Mouse (Mus musculus) heart, embryonic 13.5 days (tissue): Measurements from ENCODE around the gene Dennd6a. TPM values are rescaled to one million over a fixed set of nuclear protein-coding genes. Genes with fewer than 3 reads are reported as not detected.

Source experiments
- ATAC-seq: fragments of 200-750 bp; cut with Nextera tagmentation; 2 replicates; pipeline ENCODE4 v1.8.0; 2017; ENCODE audit warnings: moderate TSS enrichment; ENCODE audit not compliant: insufficient number of reproducible peaks, low FRiP score, low TSS enrichment; ENCODE audit errors: extremely low read depth
- H3K27ac ChIP-seq: fragments of 300-500 bp; sonication (generic); replicated peaks from 2 replicates; pipeline ENCODE4 v1.5.1; 2015; ENCODE audit warnings: moderate library complexity, mild to moderate bottlenecking, inconsistent platforms
- H3K27me3 ChIP-seq: fragments of 300-500 bp; sonication (generic); replicated peaks from 2 replicates; pipeline ENCODE4 v1.6.1; 2015; ENCODE audit warnings: mild to moderate bottlenecking, inconsistent platforms
- H3K36me3 ChIP-seq: fragments of 300-500 bp; sonication (generic); 2 replicates; pipeline ENCODE4 v1.6.1; 2015; ENCODE audit warnings: mild to moderate bottlenecking, inconsistent platforms
- H3K4me1 ChIP-seq: fragments of 300-500 bp; sonication (generic); 2 replicates; pipeline ENCODE4 v1.6.1; 2015; ENCODE audit warnings: inconsistent platforms
- H3K4me2 ChIP-seq: fragments of 300-500 bp; sonication (generic); 2 replicates; pipeline ENCODE4 v1.6.1; 2015; ENCODE audit warnings: inconsistent platforms, mild to moderate bottlenecking, moderate library complexity
- H3K4me3 ChIP-seq: fragments of 300-500 bp; sonication (generic); 2 replicates; pipeline ENCODE4 v1.5.1; 2015; ENCODE audit warnings: moderate library complexity, mild to moderate bottlenecking, inconsistent platforms
- H3K9ac ChIP-seq: fragments of 300-500 bp; sonication (generic); 2 replicates; pipeline ENCODE4 v1.6.1; 2015; ENCODE audit warnings: inconsistent platforms, mild to moderate bottlenecking, moderate library complexity
- H3K9me3 ChIP-seq: fragments of 300-500 bp; sonication (generic); 2 replicates; pipeline ENCODE4 v1.6.1; 2016; ENCODE audit warnings: inconsistent platforms
- WGBS: fragments of 180-500 bp; shearing (Covaris S2); methylation state at CpG from one replicate; pipeline ENCODE4 v1.1.7; 2015; ENCODE audit warnings: mixed read lengths; 5-methylcytosine and 5-hydroxymethylcytosine counted together
- polyA plus RNA-seq: library from polyadenylated mRNA; unstranded; fragments of >200 nt; fragmentation: Nextera tagmentation; extraction: Ambion mirVana; gene quantifications from 2 replicates; pipeline ENCODE4 v1.2.1, GENCODE M21; 2015

Gene Dennd6a
- polyA plus RNA-seq, 1 experiment from 2014 or later, result 18.4 TPM

GRCm38 (mm10) chr14:26610689-26611088 is 37.0 kb downstream of the Dennd6a start:
- Histone ChIP-seq H3K9me3 (no peaks in the 10 kb centered on the region), H3K36me3 (peaks cover 91% of the 10 kb centered on the region), H3K27ac (no peak overlapping the region), H3K4me2 (no peak overlapping the region), H3K4me3 (no peak overlapping the region), H3K4me1 (no peaks in the 10 kb centered on the region), H3K27me3 (no peaks in the 10 kb centered on the region), H3K9ac (no peak overlapping the region)
- 88% methylated on average over 4 of the region's 4 CpGs for WGBS
- no peak for ATAC-seq

- H3K36me3 ChIP-seq, result peaks cover 96% of the 10 kb centered on the region
- ATAC-seq, result no peak
Observed at GRCm38 (mm10) chr14:26625301-26625700, 51.6 kb downstream of the Dennd6a start.

GRCm38 (mm10) chr14:26626605-26627140 is 53.0 kb downstream of the Dennd6a start:
- Histone ChIP-seq H3K4me2 (no peak overlapping the region), H3K27ac (no peak overlapping the region), H3K27me3 (no peaks in the 10 kb centered on the region), H3K4me3 (no peak overlapping the region), H3K36me3 (peaks cover 91% of the 10 kb centered on the region), H3K4me1 (no peaks in the 10 kb centered on the region), H3K9me3 (no peaks in the 10 kb centered on the region), H3K9ac (no peak overlapping the region)
- no peak for ATAC-seq
- WGBS, result 84% methylated on average over 5 of the region's 5 CpGs

More at GRCm38 (mm10) chr14:26625301-26625700, 51.6 kb downstream of the Dennd6a start:
- Histone ChIP-seq H3K4me2 (no peak overlapping the region), H3K27ac (no peak overlapping the region), H3K9me3 (no peaks in the 10 kb centered on the region), H3K27me3 (no peaks in the 10 kb centered on the region), H3K4me1 (no peaks in the 10 kb centered on the region), H3K4me3 (no peak overlapping the region), H3K9ac (no peak overlapping the region)
- 73% methylated on average over 4 of the region's 4 CpGs for WGBS

DNA sequence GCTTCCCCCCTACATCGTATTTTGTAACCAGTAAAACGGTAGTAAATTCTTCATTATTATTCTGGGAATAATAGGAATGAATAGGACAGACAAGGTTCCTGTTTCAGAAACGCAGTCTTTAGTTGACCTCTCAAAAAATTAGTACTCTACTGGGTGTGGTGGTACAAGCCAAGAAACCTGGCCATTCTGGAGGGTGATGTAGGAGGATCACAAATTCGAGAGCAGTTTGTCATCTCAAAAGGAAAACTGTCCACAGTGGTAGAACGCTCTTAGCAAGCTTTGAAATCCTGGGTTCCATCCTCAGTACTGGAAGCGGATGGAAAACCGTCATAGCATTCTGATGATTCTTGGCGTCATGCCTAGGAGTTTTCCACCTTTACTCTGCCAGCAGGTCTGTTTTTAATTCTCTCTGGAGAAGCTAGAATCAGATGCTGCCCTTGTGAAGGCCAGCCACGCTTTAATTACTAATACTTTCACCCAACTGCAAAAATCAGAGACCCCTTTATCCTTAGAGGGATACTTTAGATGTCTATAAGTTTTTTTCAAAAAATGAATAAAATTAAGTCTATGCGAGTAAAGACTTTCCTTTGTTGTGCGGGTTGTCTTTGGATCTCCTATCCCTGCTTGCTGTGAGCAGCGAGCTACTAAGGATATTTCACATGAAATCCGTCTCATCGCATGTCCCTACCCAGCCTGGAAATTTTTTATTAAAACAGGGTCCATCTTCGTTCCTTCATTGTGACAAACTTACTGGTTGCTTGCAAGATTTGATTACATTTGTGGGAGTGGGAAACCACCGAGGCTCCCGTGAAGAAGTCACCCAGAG is 63.6 kb downstream of the Dennd6a start:
- Histone ChIP-seq H3K4me3 (peak overlapping the region; percentile 91), H3K27ac (peak overlapping the region; percentile 94), H3K9me3 (no peaks in the 10 kb centered on the region), H3K4me1 (peaks cover 32% of the 10 kb centered on the region), H3K36me3 (peaks cover 9% of the 10 kb centered on the region), H3K4me2 (peak overlapping the region; percentile 67), H3K9ac (peak overlapping the region; percentile 79), H3K27me3 (no peaks in the 10 kb centered on the region)
- 17% methylated on average over 17 of the region's 17 CpGs for whole genome bisulfite sequencing
- ATAC-seq, result no peak

DNA sequence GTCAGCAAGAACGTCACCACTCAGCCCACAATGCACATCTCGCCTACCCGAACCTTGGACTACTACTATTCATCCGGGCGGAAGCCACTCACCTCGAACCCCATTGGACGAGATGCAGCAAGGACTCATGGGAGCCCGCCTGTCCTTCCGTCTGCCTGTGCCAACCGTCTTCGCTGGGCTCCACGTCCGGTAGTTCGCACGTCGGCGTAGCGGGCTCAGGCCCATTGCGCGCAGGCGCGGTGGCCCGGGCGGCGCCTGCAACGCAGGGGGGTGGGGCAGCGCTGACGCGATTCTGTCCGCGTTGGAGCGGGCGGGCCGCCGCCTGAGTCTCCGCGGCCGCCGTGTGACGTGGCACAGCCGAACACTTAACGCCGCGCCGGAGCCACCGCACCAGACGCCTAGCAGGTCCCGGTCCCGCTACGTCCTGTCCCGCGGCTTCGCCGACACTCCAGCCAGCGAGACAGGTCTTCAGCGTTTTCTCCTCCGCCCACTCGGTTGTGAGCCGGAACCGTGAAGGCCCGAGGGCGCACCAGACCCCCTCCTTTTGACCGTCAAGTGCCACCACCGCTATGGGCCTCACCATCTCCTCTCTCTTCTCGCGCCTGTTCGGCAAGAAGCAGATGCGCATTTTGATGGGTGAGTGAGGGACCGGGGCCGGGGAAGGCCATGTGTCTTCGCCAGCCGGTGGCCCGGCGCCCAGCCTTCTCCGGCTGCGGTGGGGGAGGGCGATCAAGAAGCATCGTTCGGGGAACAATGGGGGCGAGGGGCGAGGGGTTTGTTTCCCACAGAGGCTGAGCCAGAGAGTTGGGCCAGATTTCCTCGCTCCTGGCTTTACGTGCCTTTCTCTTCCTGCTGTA is 64.4 kb downstream of the Dennd6a start, which contains the start of gene Arf4:
Arf4 (plus strand) TSS at position 224 of the 857 bp plus-strand sequence.
- H3K4me1 ChIP-seq, result peaks cover 39% of the 10 kb centered on the region
- peak within 1 kb of the TSS; percentile 84 for H3K4me2 ChIP-seq
- peak within 1 kb of the TSS; percentile 99 for H3K9ac ChIP-seq
- no peaks in the 10 kb centered on the region for H3K9me3 ChIP-seq
- H3K36me3 ChIP-seq, result peaks cover under 1% of the 10 kb centered on the region
- H3K4me3 ChIP-seq, result peak within 1 kb of the TSS; percentile 91
- H3K27ac ChIP-seq, result peak within 1 kb of the TSS; percentile 99
- no peaks in the 10 kb centered on the region for H3K27me3 ChIP-seq
- under 1% methylated on average over 83 of the region's 83 CpGs for WGBS
- ATAC-seq, result peak; percentile 97

GRCm38 (mm10) chr14:26638708-26639084 is 65.0 kb downstream of the Dennd6a start:
- Histone ChIP-seq H3K9ac (peak overlapping the region; percentile 99), H3K27me3 (no peaks in the 10 kb centered on the region), H3K4me1 (peaks cover 45% of the 10 kb centered on the region), H3K27ac (peak overlapping the region; percentile 99), H3K4me3 (peak overlapping the region; percentile 91), H3K36me3 (no peaks in the 10 kb centered on the region; the same call in 1 of the 2 replicates), H3K9me3 (no peaks in the 10 kb centered on the region), H3K4me2 (peak overlapping the region; percentile 84)
- under 1% methylated on average over 16 of the region's 16 CpGs for WGBS
- ATAC-seq, result peak; percentile 42; the same call in 1 of the 2 replicates

DNA sequence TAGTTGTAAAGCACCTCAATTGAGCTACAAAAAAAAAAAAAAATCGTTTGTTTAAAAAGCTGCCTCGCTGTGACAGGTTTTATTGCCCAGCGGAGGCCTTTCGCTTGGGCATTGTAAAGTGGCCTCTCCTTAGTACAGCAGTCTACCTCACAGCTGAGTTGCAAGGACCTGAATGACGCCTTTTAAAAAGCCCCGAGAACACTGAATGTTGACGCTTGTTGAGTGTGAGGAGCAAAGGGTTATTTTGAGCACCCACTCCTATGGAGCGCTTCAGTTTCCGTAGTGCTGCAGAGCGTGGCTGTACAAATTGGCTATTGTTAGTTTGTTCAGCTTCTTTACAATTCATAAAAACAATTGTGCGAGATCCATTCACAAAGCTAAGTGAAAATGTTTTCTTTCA is 65.6 kb downstream of the Dennd6a start:
- no peak for ATAC-seq
- WGBS, result 4% methylated on average over 11 of the region's 11 CpGs

GRCm38 (mm10) chr14:26639961-26640360 is 66.3 kb downstream of the Dennd6a start:
- Histone ChIP-seq H3K27me3 (no peaks in the 10 kb centered on the region), H3K4me2 (peak overlapping the region; percentile 84), H3K36me3 (no peaks in the 10 kb centered on the region; the same call in 1 of the 2 replicates), H3K27ac (peak overlapping the region; percentile 99; the same call in 1 of the 2 replicates), H3K4me1 (peaks cover 51% of the 10 kb centered on the region), H3K4me3 (peak overlapping the region; percentile 91), H3K9ac (peak overlapping the region; percentile 99), H3K9me3 (no peaks in the 10 kb centered on the region)
- 34% methylated on average over 2 of the region's 2 CpGs for WGBS
- no peak for ATAC-seq

More for the DNA sequence above, 65.6 kb downstream of the Dennd6a start:
- Histone ChIP-seq H3K27ac (peak overlapping the region; percentile 99), H3K9ac (peak overlapping the region; percentile 99), H3K36me3 (no peaks in the 10 kb centered on the region; the same call in 1 of the 2 replicates), H3K4me3 (peak overlapping the region; percentile 91), H3K27me3 (no peaks in the 10 kb centered on the region), H3K4me2 (peak overlapping the region; percentile 84), H3K4me1 (peaks cover 48% of the 10 kb centered on the region), H3K9me3 (no peaks in the 10 kb centered on the region)

DNA sequence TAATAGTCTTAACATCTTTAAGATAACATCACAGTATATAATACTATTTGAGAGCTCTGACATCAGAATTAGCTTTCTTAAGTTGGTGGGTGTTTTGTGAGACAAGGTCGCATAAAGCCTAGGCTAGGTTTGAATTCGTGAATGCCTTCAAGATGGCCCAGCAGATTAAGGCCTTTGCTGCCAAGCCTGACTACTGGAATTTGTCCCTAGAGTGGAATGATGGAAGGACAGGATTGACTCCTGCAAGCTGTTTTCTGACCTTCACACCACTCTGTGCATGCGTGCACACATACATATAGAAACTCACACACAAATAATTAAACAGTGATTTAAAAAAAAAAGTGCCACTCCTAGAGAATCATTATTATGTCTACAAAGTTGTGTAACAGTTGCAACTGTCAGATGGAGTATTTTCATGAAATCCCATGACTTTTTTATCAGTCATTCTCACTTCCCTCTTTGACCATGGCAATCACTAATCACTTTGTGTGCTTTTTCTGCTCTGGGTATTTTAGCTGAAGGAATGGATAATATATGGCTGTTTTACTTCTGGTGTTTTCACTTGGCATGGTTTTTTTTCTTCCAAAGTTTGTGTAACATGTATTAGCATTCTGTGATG is 69.5 kb downstream of the Dennd6a start:
- Histone ChIP-seq H3K9ac (no peak overlapping the region), H3K27ac (0 out of 2 replicates have a peak overlapping the region, but pooled peaks have one; percentile 28), H3K4me2 (no peak overlapping the region), H3K4me3 (no peak overlapping the region), H3K4me1 (peaks cover 62% of the 10 kb centered on the region), H3K36me3 (peaks cover 12% of the 10 kb centered on the region), H3K9me3 (no peaks in the 10 kb centered on the region), H3K27me3 (no peaks in the 10 kb centered on the region)
- no peak for ATAC-seq
- 39% methylated on average over 3 of the region's 3 CpGs for WGBS

- Histone ChIP-seq H3K9ac (0 out of 2 replicates have a peak overlapping the region, but pooled peaks have one; percentile 30), H3K4me2 (peak overlapping the region; percentile 40), H3K27ac (peak overlapping the region; percentile 25), H3K4me1 (peaks cover 47% of the 10 kb centered on the region), H3K27me3 (no peaks in the 10 kb centered on the region), H3K36me3 (peaks cover 34% of the 10 kb centered on the region), H3K9me3 (no peaks in the 10 kb centered on the region), H3K4me3 (peak overlapping the region; percentile 6; the same call in 1 of the 2 replicates)
- no peak for ATAC-seq
- WGBS, result 52% methylated on average over 5 of the region's 5 CpGs
Observed at GRCm38 (mm10) chr14:26645989-26646650, 72.5 kb downstream of the Dennd6a start.
